Mouse (Mus musculus) heart, embryonic 10.5 days (tissue): ENCODE measurements around the gene Fam50b. TPM values are rescaled to one million over a fixed set of nuclear protein-coding genes. Genes with fewer than 3 reads are reported as not detected.

Experiments
- DNase-seq: peaks from one replicate; pipeline ENCODE4 v3.0.0-alpha.2; 2017; ENCODE audit warnings: low spot score
- H3K27ac ChIP-seq: fragments of 300-500 bp; sonication (generic); 2 replicates; pipeline ENCODE4 v1.5.1; 2016; ENCODE audit warnings: mild to moderate bottlenecking
- H3K27me3 ChIP-seq: fragments of 300-500 bp; sonication (generic); 2 replicates; pipeline ENCODE4 v1.6.1; 2016; ENCODE audit warnings: mild to moderate bottlenecking; ENCODE audit not compliant: poor library complexity, insufficient read depth, severe bottlenecking
- H3K36me3 ChIP-seq: fragments of 300-500 bp; sonication (generic); 2 replicates; pipeline ENCODE4 v1.6.1; 2016; ENCODE audit warnings: mild to moderate bottlenecking, moderate library complexity
- H3K4me1 ChIP-seq: fragments of 300-500 bp; sonication (generic); 2 replicates; pipeline ENCODE4 v1.6.1; 2016; ENCODE audit warnings: mild to moderate bottlenecking
- H3K4me3 ChIP-seq: fragments of 300-500 bp; sonication (generic); 2 replicates; pipeline ENCODE4 v1.5.1; 2016; ENCODE audit warnings: mild to moderate bottlenecking, moderate library complexity
- H3K9me3 ChIP-seq: fragments of 300-500 bp; sonication (generic); 2 replicates; pipeline ENCODE4 v1.6.1; 2016; ENCODE audit warnings: mild to moderate bottlenecking, moderate library complexity
- WGBS: fragments of 180-500 bp; shearing (Covaris S2); methylation state at CpG from one replicate; pipeline ENCODE4 v1.1.7; 2016; 5-methylcytosine and 5-hydroxymethylcytosine counted together
- polyA plus RNA-seq: library from polyadenylated mRNA; unstranded; fragments of >200 nt; fragmentation: Nextera tagmentation; extraction: Ambion mirVana; gene quantifications from 2 replicates; pipeline ENCODE4 v1.2.1, GENCODE M21; 2016

Fam50b gene
- polyA plus RNA-seq, 1 experiment from 2014 or later: not detected

- Histone ChIP-seq H3K27ac (no peak overlapping the region), H3K36me3 (no peaks in the 10 kb centered on the region), H3K9me3 (no peaks in the 10 kb centered on the region), H3K4me3 (no peak overlapping the region), H3K4me1 (peaks cover 7% of the 10 kb centered on the region; the same call in 1 of the 2 replicates), H3K27me3 (no peaks in the 10 kb centered on the region)
- WGBS: 51% methylated on average over 1 of the region's 1 CpGs
- no peak for DNase-seq
These were observed 21.8 kb upstream of the Fam50b start for GRCm38 (mm10) chr13:34712881-34713280.

GRCm38 (mm10) chr13:34715437-34715838 is 19.2 kb upstream of the Fam50b start:
- Histone ChIP-seq H3K4me1 (0 out of 2 replicates have a peak, but pooled peaks cover 3% of the 10 kb centered on the region), H3K27me3 (no peaks in the 10 kb centered on the region), H3K4me3 (no peak overlapping the region), H3K9me3 (no peaks in the 10 kb centered on the region), H3K36me3 (no peaks in the 10 kb centered on the region), H3K27ac (no peak overlapping the region)
- 54% methylated on average over 7 of the region's 7 CpGs for WGBS
- no peak for DNase-seq

- Histone ChIP-seq H3K4me1 (peaks cover 24% of the 10 kb centered on the region), H3K36me3 (no peaks in the 10 kb centered on the region), H3K9me3 (no peaks in the 10 kb centered on the region), H3K4me3 (no peak overlapping the region), H3K27me3 (no peaks in the 10 kb centered on the region), H3K27ac (peak overlapping the region; percentile 80)
- 61% methylated on average over 8 of the region's 8 CpGs for WGBS
- no peak for DNase-seq
These were observed 9.6 kb upstream of the Fam50b start for GRCm38 (mm10) chr13:34724831-34725592.

GRCm38 (mm10) chr13:34725800-34726476 is 8.7 kb upstream of the Fam50b start:
- Histone ChIP-seq H3K4me1 (peaks cover 24% of the 10 kb centered on the region), H3K9me3 (no peaks in the 10 kb centered on the region), H3K27ac (peak overlapping the region; percentile 80), H3K27me3 (no peaks in the 10 kb centered on the region), H3K36me3 (no peaks in the 10 kb centered on the region), H3K4me3 (peak overlapping the region; percentile 44)
- 28% methylated on average over 9 of the region's 9 CpGs for WGBS
- DNase-seq: peak; percentile 90

- H3K27me3 ChIP-seq: no peaks in the 10 kb centered on the region
These were observed 8.2 kb upstream of the Fam50b start for GRCm38 (mm10) chr13:34726477-34726805.

GRCm38 (mm10) chr13:34727060-34727459 is 7.6 kb upstream of the Fam50b start:
- Histone ChIP-seq H3K27me3 (no peaks in the 10 kb centered on the region), H3K9me3 (no peaks in the 10 kb centered on the region), H3K27ac (peak overlapping the region; percentile 80), H3K4me3 (no peak overlapping the region), H3K36me3 (no peaks in the 10 kb centered on the region), H3K4me1 (peaks cover 24% of the 10 kb centered on the region)
- no peak for DNase-seq
- WGBS: 84% methylated on average over 2 of the region's 2 CpGs

More at GRCm38 (mm10) chr13:34726477-34726805, 8.2 kb upstream of the Fam50b start:
- H3K4me1 ChIP-seq: peaks cover 24% of the 10 kb centered on the region
- peak overlapping the region; percentile 80 for H3K27ac ChIP-seq
- H3K36me3 ChIP-seq: no peaks in the 10 kb centered on the region
- H3K9me3 ChIP-seq: no peaks in the 10 kb centered on the region
- H3K4me3 ChIP-seq: peak overlapping the region; percentile 44
- no peak for DNase-seq
- 53% methylated on average over 8 of the region's 8 CpGs for WGBS

GRCm38 (mm10) chr13:34731551-34731950 is 3.1 kb upstream of the Fam50b start:
- no peak overlapping the region for H3K27ac ChIP-seq
- H3K27me3 ChIP-seq: no peaks in the 10 kb centered on the region
- WGBS: 80% methylated on average over 6 of the region's 6 CpGs
- H3K9me3 ChIP-seq: no peaks in the 10 kb centered on the region
- no peak for DNase-seq
- H3K36me3 ChIP-seq: no peaks in the 10 kb centered on the region
- peaks cover 2% of the 10 kb centered on the region; the same call in 1 of the 2 replicates for H3K4me1 ChIP-seq
- no peak overlapping the region for H3K4me3 ChIP-seq

GRCm38 (mm10) chr13:34733780-34734179 is 870 bp upstream of the Fam50b start:
- Histone ChIP-seq H3K27ac (no peak overlapping the region), H3K36me3 (no peaks in the 10 kb centered on the region), H3K4me1 (no peaks in the 10 kb centered on the region; the same call in 1 of the 2 replicates), H3K9me3 (no peaks in the 10 kb centered on the region), H3K4me3 (no peak overlapping the region), H3K27me3 (no peaks in the 10 kb centered on the region)
- no peak for DNase-seq
- 56% methylated on average over 1 of the region's 1 CpGs for WGBS

GRCm38 (mm10) chr13:34737968-34738698 is 3.5 kb downstream of the Fam50b start:
- no peaks in the 10 kb centered on the region; the same call in 1 of the 2 replicates for H3K4me1 ChIP-seq
- no peak for DNase-seq
- WGBS: 73% methylated on average over 7 of the region's 7 CpGs
- no peak overlapping the region for H3K4me3 ChIP-seq
- H3K36me3 ChIP-seq: no peaks in the 10 kb centered on the region
- H3K27ac ChIP-seq: no peak overlapping the region
- H3K9me3 ChIP-seq: no peaks in the 10 kb centered on the region
- no peaks in the 10 kb centered on the region for H3K27me3 ChIP-seq

- Histone ChIP-seq H3K27me3 (no peaks in the 10 kb centered on the region), H3K36me3 (no peaks in the 10 kb centered on the region), H3K4me3 (no peak overlapping the region), H3K4me1 (no peaks in the 10 kb centered on the region; the same call in 1 of the 2 replicates), H3K9me3 (no peaks in the 10 kb centered on the region), H3K27ac (no peak overlapping the region)
- 78% methylated on average over 1 of the region's 1 CpGs for WGBS
- DNase-seq: no peak
These were observed 4.0 kb downstream of the Fam50b start for GRCm38 (mm10) chr13:34738699-34738973.

GRCm38 (mm10) chr13:34739071-34739470 is 4.4 kb downstream of the Fam50b start:
- Histone ChIP-seq H3K4me1 (no peaks in the 10 kb centered on the region; the same call in 1 of the 2 replicates), H3K9me3 (no peaks in the 10 kb centered on the region), H3K4me3 (no peak overlapping the region), H3K36me3 (no peaks in the 10 kb centered on the region), H3K27me3 (no peaks in the 10 kb centered on the region), H3K27ac (no peak overlapping the region)
- WGBS: 77% methylated on average over 3 of the region's 3 CpGs
- DNase-seq: no peak

- Histone ChIP-seq H3K27ac (no peak overlapping the region), H3K4me1 (no peaks in the 10 kb centered on the region), H3K27me3 (no peaks in the 10 kb centered on the region), H3K9me3 (no peaks in the 10 kb centered on the region), H3K36me3 (no peaks in the 10 kb centered on the region), H3K4me3 (no peak overlapping the region)
- DNase-seq: no peak
- 77% methylated on average over 9 of the region's 9 CpGs for WGBS
These were observed 6.6 kb downstream of the Fam50b start for GRCm38 (mm10) chr13:34741254-34741653.
